Mouse (Mus musculus) myocyte (in vitro differentiated cells): Measurements from ENCODE around the gene Gdf7.

Experiments
- E2F4 ChIP-seq: IDR thresholded peaks from one replicate; pipeline ENCODE4 v1.6.1; 2011; ENCODE audit warnings: mild to moderate bottlenecking, control low read depth, moderate library complexity; ENCODE audit not compliant: insufficient read depth
- MYOG ChIP-seq, 3 experiments: IDR thresholded peaks; one replicate each; pipeline ENCODE4 v1.6.1; 2011; ENCODE audit warnings: control low read depth in 2 of 3, low read depth in 2 of 3, mild to moderate bottlenecking in 2 of 3; ENCODE audit not compliant: insufficient read length in 2 of 3, control insufficient read depth in 1 of 3, insufficient read depth in 1 of 3
- POLR2A ChIP-seq: IDR thresholded peaks from one replicate; pipeline ENCODE4 v1.6.1; 2011; ENCODE audit warnings: low read depth, mild to moderate bottlenecking, control low read depth, moderate library complexity; ENCODE audit not compliant: insufficient read length
- TCF12 ChIP-seq: IDR thresholded peaks from one replicate; pipeline ENCODE4 v1.6.1; 2011; ENCODE audit warnings: mild to moderate bottlenecking, control low read depth; ENCODE audit not compliant: poor library complexity, insufficient read depth, severe bottlenecking
- USF1 ChIP-seq: IDR thresholded peaks from one replicate; pipeline ENCODE4 v1.6.1; 2011; ENCODE audit warnings: low read depth, mild to moderate bottlenecking, control low read depth, moderate library complexity

DNA sequence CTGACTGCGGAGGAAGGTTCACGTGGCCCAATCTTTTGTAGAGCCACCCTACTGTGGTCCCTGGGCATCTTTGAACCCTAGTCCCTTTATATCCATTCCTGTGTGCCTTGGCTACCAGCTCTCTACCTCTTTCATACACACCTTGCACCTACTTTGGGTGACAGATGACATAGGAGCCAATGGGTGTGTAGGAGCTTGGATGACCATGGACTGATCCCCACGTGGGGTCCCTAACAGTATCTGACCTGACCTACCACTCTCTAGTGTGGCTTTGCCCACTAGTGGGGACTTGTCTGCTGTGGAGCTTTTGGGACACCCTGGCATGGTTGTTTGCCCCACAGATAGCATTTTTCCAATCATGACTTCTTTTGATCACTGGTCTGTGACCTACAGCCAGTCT is 41.6 kb upstream of the Gdf7 start:
- no peak for TF ChIP-seq POLR2A
- no peak for TF ChIP-seq E2F4
- no peak for TF ChIP-seq TCF12
- no peak for TF ChIP-seq USF1
- no peak for TF ChIP-seq MYOG (IDR thresholded peaks at IDR 0.05; ENCODE audit: control insufficient read depth in 1 of 3, insufficient read depth in 1 of 3, insufficient read length in 2 of 3, low read depth in 2 of 3)
